Mouse (Mus musculus) forebrain, embryonic 10.5 days (tissue): ENCODE data around the gene Ern1. TPM values are rescaled to one million over a fixed set of nuclear protein-coding genes. Genes with fewer than 3 reads are reported as not detected.

ENCODE experiments used
- DNase-seq: peaks from one replicate; pipeline ENCODE4 v3.0.0-alpha.2; 2017; ENCODE audit warnings: low spot score; ENCODE audit errors: extremely low spot score
- H3K27ac ChIP-seq: fragments of 300-500 bp; sonication (generic); 2 replicates; pipeline ENCODE4 v1.5.1; 2016; ENCODE audit warnings: mild to moderate bottlenecking
- H3K27me3 ChIP-seq: fragments of 300-500 bp; sonication (generic); 2 replicates; pipeline ENCODE4 v1.6.1; 2016; ENCODE audit warnings: mild to moderate bottlenecking; ENCODE audit not compliant: poor library complexity, severe bottlenecking
- H3K36me3 ChIP-seq: fragments of 300-500 bp; sonication (generic); replicated peaks from 2 replicates; pipeline ENCODE4 v1.6.1; 2016; ENCODE audit warnings: mild to moderate bottlenecking, moderate library complexity
- H3K4me1 ChIP-seq: fragments of 300-500 bp; sonication (generic); 2 replicates; pipeline ENCODE4 v1.6.1; 2016
- H3K4me3 ChIP-seq: fragments of 300-500 bp; sonication (generic); 2 replicates; pipeline ENCODE4 v1.5.1; 2016; ENCODE audit warnings: mild to moderate bottlenecking, moderate library complexity
- H3K9me3 ChIP-seq: fragments of 300-500 bp; sonication (generic); 2 replicates; pipeline ENCODE4 v1.6.1; 2016; ENCODE audit warnings: mild to moderate bottlenecking, moderate library complexity
- WGBS: fragments of 180-500 bp; shearing (Covaris S2); methylation state at CpG from one replicate; pipeline ENCODE4 v1.1.7; 2016; 5-methylcytosine and 5-hydroxymethylcytosine counted together
- polyA plus RNA-seq: library from polyadenylated mRNA; unstranded; fragments of >200 nt; fragmentation: Nextera tagmentation; extraction: Ambion mirVana; gene quantifications from 2 replicates; pipeline ENCODE4 v1.2.1, GENCODE M21; 2016

Gene Ern1
- 4.6 and 5.3 TPM in 2 replicates for polyA plus RNA-seq

DNA sequence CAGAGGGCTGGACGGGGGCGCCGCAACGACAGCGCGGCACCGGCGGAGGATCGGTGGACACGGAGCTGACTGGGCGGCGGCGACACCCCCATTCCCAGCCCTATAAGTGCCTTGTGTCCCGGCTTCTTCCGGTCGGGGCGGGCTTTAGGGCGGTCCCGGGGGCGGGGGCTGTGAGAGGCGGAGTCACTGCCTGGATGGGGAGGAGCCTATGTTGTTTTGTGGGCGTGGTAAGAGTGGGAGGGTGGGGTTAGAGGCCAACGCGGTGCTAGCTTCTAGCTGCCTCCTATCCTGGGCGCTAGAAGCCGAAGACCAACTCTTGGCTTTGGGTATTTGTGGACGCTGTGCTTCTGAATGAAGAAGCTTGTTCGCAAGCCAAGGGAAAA is at the start of gene Ern1:
Ern1 (minus strand) TSS at position 120 of the 383 bp plus-strand sequence.
- no peaks in the 10 kb centered on the region for H3K27me3 ChIP-seq
- H3K4me3 ChIP-seq = peak within 1 kb of the TSS; percentile 96
- H3K9me3 ChIP-seq = no peaks in the 10 kb centered on the region
- peak; percentile 97 for DNase-seq
- H3K36me3 ChIP-seq = no peaks in the 10 kb centered on the region
- WGBS = under 1% methylated on average over 28 of the region's 28 CpGs
- peaks cover 28% of the 10 kb centered on the region for H3K4me1 ChIP-seq
- H3K27ac ChIP-seq = peak within 1 kb of the TSS; percentile 88

DNA sequence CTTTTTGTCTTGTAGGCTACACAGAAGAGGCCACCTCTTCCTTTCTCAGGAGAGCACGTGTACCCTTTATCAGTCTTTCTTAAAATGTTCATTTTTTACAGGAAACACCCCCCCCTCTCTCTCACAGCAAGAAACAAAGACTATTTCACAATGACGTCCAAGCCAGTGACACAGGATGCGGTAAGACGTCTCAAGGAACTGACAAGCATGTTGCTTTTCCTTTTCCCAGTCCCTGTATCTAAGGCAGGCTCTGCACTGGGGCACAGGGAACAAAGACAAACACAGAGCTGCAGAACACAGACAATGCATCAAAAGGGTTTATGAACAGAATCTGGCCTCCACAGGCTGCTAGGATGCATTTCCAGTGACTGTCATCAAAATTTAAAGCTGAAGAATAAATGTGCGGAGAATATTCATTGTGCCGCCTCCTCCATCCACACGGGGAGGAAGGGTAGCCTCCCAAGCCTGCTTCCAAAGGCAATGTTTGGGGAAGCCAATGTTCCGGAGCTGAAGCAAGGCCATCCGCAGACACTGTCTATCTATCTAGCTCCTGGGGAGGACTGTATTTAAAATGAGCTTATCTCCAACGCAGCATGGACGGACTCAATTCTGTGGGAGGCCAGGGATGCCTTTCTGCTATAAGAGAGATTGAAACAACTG is 48.7 kb upstream of the Ern1 start:
- 85% methylated on average over 11 of the region's 11 CpGs for whole genome bisulfite sequencing
- Histone ChIP-seq H3K4me1 (peaks cover 46% of the 10 kb centered on the region), H3K36me3 (peaks cover 21% of the 10 kb centered on the region), H3K27me3 (no peaks in the 10 kb centered on the region), H3K27ac (no peak overlapping the region), H3K4me3 (no peak overlapping the region), H3K9me3 (no peaks in the 10 kb centered on the region)
- DNase-seq = no peak

DNA sequence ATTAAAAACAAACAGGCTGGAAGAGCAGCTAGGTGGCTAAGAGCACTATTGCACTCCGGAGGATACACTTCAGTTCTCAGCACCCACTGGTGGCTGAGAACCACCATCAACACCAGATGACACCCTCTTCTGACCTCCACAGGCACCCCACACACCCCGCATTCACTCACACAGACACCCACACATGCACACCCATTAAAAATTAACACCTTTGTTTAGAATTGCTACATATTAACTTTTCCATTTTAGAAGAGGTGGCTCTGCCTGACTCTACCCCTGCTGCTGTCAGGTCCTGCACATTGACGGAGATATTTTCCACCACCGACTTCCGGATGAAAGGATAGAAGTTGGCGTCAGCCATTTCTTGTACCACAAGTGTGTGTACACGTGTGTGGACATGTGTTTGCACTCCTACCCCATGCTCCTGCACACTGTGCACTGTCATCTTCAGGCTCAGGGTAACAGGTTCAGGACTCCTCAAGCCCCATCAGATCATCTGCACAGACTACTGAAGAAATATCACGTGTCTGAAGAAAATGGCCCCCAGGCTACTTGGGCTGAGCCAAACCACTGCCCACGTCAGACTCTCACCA is 48.1 kb upstream of the Ern1 start:
- no peaks in the 10 kb centered on the region for H3K9me3 ChIP-seq
- peaks cover 21% of the 10 kb centered on the region for H3K36me3 ChIP-seq
- H3K4me3 ChIP-seq = no peak overlapping the region
- no peaks in the 10 kb centered on the region for H3K27me3 ChIP-seq
- WGBS = 90% methylated on average over 9 of the region's 9 CpGs
- no peak overlapping the region for H3K27ac ChIP-seq
- DNase-seq = no peak
- H3K4me1 ChIP-seq = peaks cover 39% of the 10 kb centered on the region

DNA sequence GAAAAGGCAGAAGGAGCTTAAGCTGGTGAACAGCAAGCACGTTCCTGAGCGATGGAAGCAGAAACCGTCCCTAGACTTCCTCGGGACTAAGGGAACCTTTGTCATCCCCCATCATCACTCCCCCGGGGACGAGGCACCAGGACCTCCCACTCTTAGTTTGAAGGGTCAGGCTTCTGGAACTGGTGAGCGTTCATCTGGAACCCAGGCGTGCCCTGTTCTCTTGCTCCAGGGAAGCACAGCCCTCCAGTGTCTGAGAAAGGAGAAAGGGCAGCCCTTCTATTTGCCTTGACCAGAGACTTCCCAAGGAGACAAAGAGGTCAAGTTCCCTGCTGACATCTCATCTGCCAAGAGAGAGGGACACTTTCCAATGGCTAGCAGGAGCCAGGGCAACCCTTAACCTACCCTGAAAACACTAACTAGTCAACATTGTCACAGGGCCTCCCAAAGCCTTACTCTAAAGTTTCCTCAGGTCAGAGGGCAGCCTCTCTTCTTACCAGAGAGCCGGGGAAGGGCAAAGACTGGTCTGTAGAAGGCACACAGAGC is 44.7 kb upstream of the Ern1 start:
- H3K4me3 ChIP-seq = no peak overlapping the region
- DNase-seq = no peak
- 0 out of 2 replicates have a peak overlapping the region, but pooled peaks have one; percentile 13 for H3K27ac ChIP-seq
- H3K4me1 ChIP-seq = peaks cover 52% of the 10 kb centered on the region
- peaks cover 18% of the 10 kb centered on the region for H3K36me3 ChIP-seq
- H3K27me3 ChIP-seq = peaks cover 13% of the 10 kb centered on the region
- H3K9me3 ChIP-seq = no peaks in the 10 kb centered on the region
- WGBS = 75% methylated on average over 9 of the region's 9 CpGs

DNA sequence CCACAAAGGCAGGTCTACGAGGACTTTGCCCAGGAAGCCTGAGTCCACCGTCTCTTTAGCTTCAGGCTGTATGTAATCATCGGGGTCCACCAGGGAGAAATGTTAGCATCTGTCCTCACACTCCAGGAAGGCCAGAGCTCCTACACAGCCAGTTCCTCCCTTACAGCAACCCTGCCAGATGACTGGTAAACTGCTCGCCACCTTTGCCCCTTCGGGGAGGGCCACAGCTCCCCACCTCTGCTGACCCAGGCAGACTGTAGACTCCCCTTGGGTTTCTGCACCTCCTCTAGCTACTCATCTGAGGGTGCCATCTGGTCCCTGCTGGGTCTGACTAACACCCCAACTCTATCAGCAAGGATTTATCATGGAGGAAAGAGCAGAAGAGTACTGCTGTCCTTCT is 42.1 kb upstream of the Ern1 start:
- no peak for DNase-seq
- H3K36me3 ChIP-seq = peaks cover 20% of the 10 kb centered on the region
- no peak overlapping the region for H3K27ac ChIP-seq
- peaks cover 55% of the 10 kb centered on the region for H3K4me1 ChIP-seq
- WGBS = 84% methylated on average over 5 of the region's 5 CpGs
- no peak overlapping the region for H3K4me3 ChIP-seq
- peaks cover 21% of the 10 kb centered on the region for H3K27me3 ChIP-seq
- no peaks in the 10 kb centered on the region for H3K9me3 ChIP-seq

DNA sequence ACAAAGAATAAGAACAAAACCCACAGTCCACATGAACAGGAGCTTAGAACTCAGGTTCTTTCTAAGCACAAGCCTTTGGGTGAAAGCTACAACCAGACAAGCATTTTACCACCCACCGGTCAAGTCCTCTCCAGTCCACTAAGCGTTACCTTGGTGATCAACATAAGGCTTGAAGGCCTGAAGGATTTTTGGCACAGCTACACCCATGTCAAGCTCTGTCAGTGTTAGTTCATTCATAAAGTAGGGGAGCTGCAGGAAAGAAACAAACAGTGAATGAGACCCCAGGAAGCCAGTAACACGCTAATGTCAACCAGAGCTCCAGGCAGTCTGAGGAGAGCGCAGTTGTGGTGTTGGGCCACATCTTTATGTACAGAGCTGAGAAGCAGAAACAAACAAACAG is 41.5 kb upstream of the Ern1 start:
- peaks cover 50% of the 10 kb centered on the region for H3K4me1 ChIP-seq
- no peaks in the 10 kb centered on the region for H3K9me3 ChIP-seq
- H3K27me3 ChIP-seq = peaks cover 28% of the 10 kb centered on the region
- peaks cover 20% of the 10 kb centered on the region for H3K36me3 ChIP-seq
- 85% methylated on average over 4 of the region's 4 CpGs for WGBS
- no peak for DNase-seq
- H3K27ac ChIP-seq = no peak overlapping the region
- no peak overlapping the region for H3K4me3 ChIP-seq

DNA sequence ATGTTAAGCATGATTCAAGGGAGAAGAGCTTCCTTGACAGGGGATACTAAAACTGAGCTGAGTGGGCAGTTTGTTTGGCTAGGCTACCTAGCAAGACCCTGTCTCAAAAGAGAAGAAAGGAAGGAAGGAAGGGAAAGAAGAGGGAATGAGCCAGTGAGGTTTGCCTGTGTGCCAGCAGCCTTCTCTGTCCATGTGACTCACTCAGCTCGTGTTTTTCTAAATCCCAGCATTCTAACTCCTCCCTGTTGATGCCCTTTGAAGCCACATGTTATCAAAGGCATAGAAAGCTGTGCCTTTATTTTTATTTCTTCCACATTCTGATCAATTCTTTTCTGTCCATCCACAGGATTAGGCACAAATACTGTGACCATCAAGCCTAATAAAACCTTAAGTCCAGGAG is 40.3 kb upstream of the Ern1 start:
- 46% methylated on average over 1 of the region's 1 CpGs for WGBS
- H3K36me3 ChIP-seq = peaks cover 16% of the 10 kb centered on the region
- peaks cover 39% of the 10 kb centered on the region for H3K27me3 ChIP-seq
- H3K4me1 ChIP-seq = peaks cover 41% of the 10 kb centered on the region
- H3K27ac ChIP-seq = no peak overlapping the region
- no peak for DNase-seq
- no peak overlapping the region for H3K4me3 ChIP-seq
- no peaks in the 10 kb centered on the region for H3K9me3 ChIP-seq

DNA sequence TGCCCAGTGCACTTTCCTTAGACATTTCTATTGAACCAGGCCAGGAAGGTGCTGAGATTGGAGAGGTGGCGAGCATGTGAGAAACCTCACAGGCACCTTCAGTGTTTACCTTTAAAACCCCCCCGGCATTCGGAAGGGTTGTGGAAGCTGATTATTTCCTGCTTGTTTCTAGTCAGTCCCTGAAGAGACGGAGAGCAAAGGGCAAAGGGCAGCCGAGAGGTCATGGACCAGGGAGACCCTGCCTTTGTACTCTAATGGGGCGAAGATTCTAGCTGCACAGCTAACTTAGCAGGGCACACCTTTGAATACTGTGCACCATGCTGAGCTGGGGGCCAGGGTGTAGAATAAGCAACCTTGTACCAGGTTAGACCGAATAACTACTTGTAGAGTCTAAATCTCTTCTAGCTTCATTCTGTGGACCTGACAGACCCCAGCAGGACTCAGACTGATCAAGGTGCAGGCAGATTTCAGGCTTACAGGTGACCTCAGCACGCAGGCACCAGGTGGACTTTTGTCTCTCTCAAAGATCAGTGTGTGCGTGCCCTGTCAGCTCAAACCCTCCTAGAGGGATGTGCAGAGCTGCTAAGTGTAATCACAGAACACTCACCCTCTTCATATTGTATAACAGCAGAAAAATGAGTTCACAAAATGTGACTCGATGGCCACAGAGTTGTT is 39.6 kb upstream of the Ern1 start:
- no peaks in the 10 kb centered on the region for H3K9me3 ChIP-seq
- no peak overlapping the region for H3K4me3 ChIP-seq
- H3K4me1 ChIP-seq = peaks cover 41% of the 10 kb centered on the region
- no peak overlapping the region for H3K27ac ChIP-seq
- H3K27me3 ChIP-seq = peaks cover 42% of the 10 kb centered on the region
- WGBS = 35% methylated on average over 10 of the region's 10 CpGs
- H3K36me3 ChIP-seq = peaks cover 10% of the 10 kb centered on the region
- no peak for DNase-seq

DNA sequence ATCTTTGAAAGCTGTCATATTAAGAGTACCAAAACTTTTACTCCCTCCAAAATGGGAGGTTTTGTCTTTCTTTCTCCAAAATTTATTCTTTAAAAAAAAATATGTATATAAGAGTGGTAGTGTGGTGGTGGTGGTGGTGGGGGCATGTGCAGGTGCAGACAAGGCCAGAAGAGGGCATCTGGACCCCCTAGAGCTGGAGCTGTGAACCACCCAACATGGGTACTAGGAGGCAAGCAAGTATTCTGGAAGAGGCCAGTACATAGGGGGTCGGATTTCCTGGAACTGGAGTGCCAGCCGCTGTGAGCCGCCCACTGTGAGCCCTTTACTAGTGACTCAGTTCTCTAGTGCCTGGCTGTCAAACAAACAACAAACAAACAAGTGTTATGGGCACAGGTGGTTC is 34.9 kb upstream of the Ern1 start:
- 0 out of 2 replicates have a peak, but pooled peaks cover 2% of the 10 kb centered on the region for H3K36me3 ChIP-seq
- H3K27ac ChIP-seq = no peak overlapping the region
- no peak for DNase-seq
- H3K9me3 ChIP-seq = no peaks in the 10 kb centered on the region
- 49% methylated on average over 3 of the region's 3 CpGs for WGBS
- H3K4me3 ChIP-seq = no peak overlapping the region
- H3K4me1 ChIP-seq = peaks cover 65% of the 10 kb centered on the region
- H3K27me3 ChIP-seq = peaks cover 38% of the 10 kb centered on the region

DNA sequence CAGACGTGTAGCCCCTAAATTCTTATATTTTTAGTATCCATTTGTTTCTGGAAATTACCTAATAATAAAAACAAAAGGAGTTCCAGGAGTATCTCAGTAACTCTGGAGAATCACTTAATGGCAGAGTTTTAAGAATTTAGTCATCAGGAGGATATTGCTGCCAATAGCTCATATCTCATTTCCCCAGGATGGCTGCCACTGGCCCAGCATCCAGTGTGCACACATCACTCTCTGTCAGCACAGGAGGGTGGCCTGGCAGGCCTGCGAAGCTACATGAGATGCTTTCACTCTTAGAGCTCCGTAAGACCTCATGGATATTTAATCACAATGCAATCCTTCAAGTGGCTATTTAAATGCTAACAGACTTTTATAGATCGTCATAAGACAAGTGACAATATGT is 34.0 kb upstream of the Ern1 start:
- 63% methylated on average over 4 of the region's 4 CpGs for WGBS

DNA sequence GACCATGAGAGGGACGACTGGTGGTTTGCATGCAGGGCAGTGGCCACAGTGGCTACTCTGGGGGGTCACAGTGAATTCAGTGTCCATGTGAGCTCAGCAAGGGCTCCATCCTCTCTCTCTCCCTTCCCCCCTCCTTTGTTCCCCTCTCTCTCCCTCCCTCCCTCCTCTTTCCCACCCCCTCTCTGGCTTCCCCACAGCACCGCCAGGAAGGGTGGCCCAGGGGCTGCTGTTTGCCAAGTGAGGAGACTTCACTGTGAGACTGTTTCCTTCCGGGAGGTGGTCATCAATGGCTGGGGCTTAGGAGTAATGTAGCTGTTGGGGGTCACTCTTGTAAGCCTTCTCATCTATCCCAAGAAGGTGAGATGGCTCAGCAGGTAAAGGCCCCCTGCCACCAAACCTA is 32.8 kb upstream of the Ern1 start:
- Histone ChIP-seq H3K27me3 (peaks cover 34% of the 10 kb centered on the region), H3K27ac (peak overlapping the region; percentile 73), H3K4me1 (peaks cover 53% of the 10 kb centered on the region), H3K9me3 (no peaks in the 10 kb centered on the region), H3K36me3 (0 out of 2 replicates have a peak, but pooled peaks cover 2% of the 10 kb centered on the region), H3K4me3 (no peak overlapping the region)
- WGBS = 9% methylated on average over 3 of the region's 3 CpGs
- no peak for DNase-seq

More for the DNA sequence above, 34.0 kb upstream of the Ern1 start:
- Histone ChIP-seq H3K27ac (no peak overlapping the region), H3K9me3 (no peaks in the 10 kb centered on the region), H3K4me3 (no peak overlapping the region), H3K4me1 (peaks cover 58% of the 10 kb centered on the region), H3K27me3 (peaks cover 36% of the 10 kb centered on the region), H3K36me3 (0 out of 2 replicates have a peak, but pooled peaks cover 2% of the 10 kb centered on the region)
- DNase-seq = no peak

DNA sequence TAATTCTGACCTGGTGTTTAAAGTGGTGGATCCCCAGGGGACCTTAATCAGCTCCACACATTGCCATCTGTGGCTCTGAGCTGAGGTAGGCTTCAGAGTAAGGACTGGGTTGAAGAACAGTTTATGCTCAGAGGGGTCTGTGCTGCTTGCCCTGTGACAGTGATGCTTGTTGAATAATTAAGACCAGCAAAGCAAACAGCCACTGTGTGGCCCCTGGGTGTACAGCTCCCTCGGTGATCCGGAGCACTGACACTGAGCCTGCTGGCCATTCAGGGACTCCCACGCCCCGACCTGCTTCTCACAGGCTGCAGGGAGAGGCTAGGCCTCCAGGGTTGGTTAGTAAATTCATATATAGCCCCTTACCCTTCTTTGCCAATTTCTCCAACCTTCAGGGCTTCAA is 31.9 kb upstream of the Ern1 start:
- no peak for DNase-seq
- Histone ChIP-seq H3K36me3 (no peaks in the 10 kb centered on the region), H3K4me3 (no peak overlapping the region), H3K9me3 (no peaks in the 10 kb centered on the region), H3K27ac (peak overlapping the region; percentile 63; the same call in 1 of the 2 replicates), H3K4me1 (peaks cover 60% of the 10 kb centered on the region), H3K27me3 (peaks cover 25% of the 10 kb centered on the region; the same call in 1 of the 2 replicates)
- 49% methylated on average over 4 of the region's 4 CpGs for WGBS

DNA sequence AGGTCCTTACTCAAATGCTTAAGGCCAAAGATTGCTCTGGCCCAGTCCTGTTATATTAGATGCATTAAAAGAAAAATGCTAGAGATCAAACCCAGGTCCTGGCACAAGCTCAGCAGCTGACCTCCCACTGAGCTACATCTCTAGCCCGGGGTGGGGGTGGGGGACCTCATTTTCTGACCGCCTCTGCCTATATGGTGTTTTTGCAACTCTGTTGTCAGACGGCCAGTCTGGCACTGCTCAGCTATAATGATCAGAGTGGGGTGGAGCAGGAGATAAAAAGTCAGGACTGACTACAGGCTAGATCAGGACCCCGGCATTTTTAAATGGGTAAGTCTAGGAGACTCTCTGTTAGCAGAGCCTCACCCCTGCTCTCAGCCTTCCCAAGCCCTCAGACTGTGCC is 30.7 kb upstream of the Ern1 start:
- Histone ChIP-seq H3K36me3 (no peaks in the 10 kb centered on the region), H3K4me1 (peaks cover 64% of the 10 kb centered on the region), H3K27me3 (0 out of 2 replicates have a peak, but pooled peaks cover 14% of the 10 kb centered on the region), H3K4me3 (no peak overlapping the region), H3K27ac (peak overlapping the region; percentile 37), H3K9me3 (no peaks in the 10 kb centered on the region)
- DNase-seq = no peak
- 43% methylated on average over 4 of the region's 4 CpGs for WGBS
